Mouse (Mus musculus) ES-Bruce4 (cell line): Measurements from ENCODE around the gene Hecw2. TPM values are rescaled to one million over a fixed set of nuclear protein-coding genes. Genes with fewer than 3 reads are reported as not detected.
A peak's percentile ranks its signal among the peaks of the same experiment; 100 is the strongest.

ENCODE experiments used
- H3K27ac ChIP-seq: 2 replicates; pipeline ENCODE4 v1.5.1; 2012; ENCODE audit warnings: low read length, inconsistent platforms; ENCODE audit not compliant: insufficient read depth
- H3K27me3 ChIP-seq: 2 replicates; pipeline ENCODE4 v1.6.1; 2012; ENCODE audit warnings: mild to moderate bottlenecking, low read length, inconsistent platforms; ENCODE audit not compliant: control insufficient read depth, poor library complexity, insufficient read depth, severe bottlenecking
- H3K36me3 ChIP-seq: 2 replicates; pipeline ENCODE4 v1.6.1; 2012; ENCODE audit warnings: inconsistent platforms, mild to moderate bottlenecking, low read length, moderate library complexity; ENCODE audit not compliant: control insufficient read depth, poor library complexity, insufficient read depth, severe bottlenecking
- H3K4me1 ChIP-seq: one replicate; pipeline ENCODE4 v1.8.1; 2011; ENCODE audit warnings: low read length; ENCODE audit not compliant: control insufficient read depth, insufficient read depth
- H3K4me3 ChIP-seq: 2 replicates; pipeline ENCODE4 v1.5.1; 2011; ENCODE audit warnings: low read depth, mild to moderate bottlenecking, low read length
- H3K9ac ChIP-seq: 2 replicates; pipeline ENCODE4 v1.6.1; 2012; ENCODE audit warnings: low read depth, mild to moderate bottlenecking, inconsistent platforms; ENCODE audit not compliant: poor library complexity, severe bottlenecking
- H3K9me3 ChIP-seq: replicated peaks from 2 replicates; pipeline ENCODE4 v1.6.1; 2012; ENCODE audit warnings: mild to moderate bottlenecking, low read length, inconsistent platforms; ENCODE audit not compliant: control insufficient read depth, poor library complexity, insufficient read depth, severe bottlenecking
- CTCF ChIP-seq: IDR thresholded peaks from one replicate; pipeline ENCODE4 v1.8.1; 2011; ENCODE audit warnings: low read depth, low read length
- EP300 ChIP-seq: IDR thresholded peaks from 2 replicates; pipeline ENCODE4 v1.6.1; 2011; ENCODE audit warnings: low read depth, low read length; ENCODE audit not compliant: insufficient read depth
- POLR2A ChIP-seq: IDR thresholded peaks from one replicate; pipeline ENCODE4 v1.8.1; 2011; ENCODE audit warnings: low read length; ENCODE audit not compliant: insufficient read depth
- polyA plus RNA-seq: library from polyadenylated mRNA; stranded (reverse); fragments of >200 nt; gene quantifications from 2 replicates; pipeline ENCODE4 v1.2.4, GENCODE M21; 2011; ENCODE audit warnings: low read depth; ENCODE audit not compliant: missing spikeins, insufficient read depth, insufficient read length

The Hecw2 gene
- polyA plus RNA-seq: 9.5 and 11.2 TPM in 2 replicates

- no peak within 1 kb of the TSS for H3K27ac ChIP-seq
Observed at GRCm38 (mm10) chr1:54194954-54195305, at the start of gene Hecw2. Gene Hecw2, minus strand, starts transcription at chr1:54195168.

GRCm38 (mm10) chr1:54242722-54243121 is 47.8 kb upstream of the Hecw2 start:
- Histone ChIP-seq H3K4me3 (no peak overlapping the region), H3K36me3 (no peaks in the 10 kb centered on the region), H3K4me1 (no peaks in the 10 kb centered on the region), H3K27me3 (no peaks in the 10 kb centered on the region), H3K27ac (no peak overlapping the region), H3K9ac (no peak overlapping the region), H3K9me3 (no peaks in the 10 kb centered on the region)
- TF ChIP-seq EP300: no peak
- TF ChIP-seq POLR2A: no peak
- TF ChIP-seq CTCF: no peak

More at GRCm38 (mm10) chr1:54194954-54195305, at the start of gene Hecw2:
- H3K4me1 ChIP-seq: no peaks in the 10 kb centered on the region
- peak within 1 kb of the TSS; percentile 63 for H3K4me3 ChIP-seq
- H3K9ac ChIP-seq: peak within 1 kb of the TSS; percentile 96
- no peaks in the 10 kb centered on the region for H3K36me3 ChIP-seq
- peaks cover 9% of the 10 kb centered on the region for H3K27me3 ChIP-seq
- no peak for TF ChIP-seq POLR2A
- no peaks in the 10 kb centered on the region for H3K9me3 ChIP-seq

DNA sequence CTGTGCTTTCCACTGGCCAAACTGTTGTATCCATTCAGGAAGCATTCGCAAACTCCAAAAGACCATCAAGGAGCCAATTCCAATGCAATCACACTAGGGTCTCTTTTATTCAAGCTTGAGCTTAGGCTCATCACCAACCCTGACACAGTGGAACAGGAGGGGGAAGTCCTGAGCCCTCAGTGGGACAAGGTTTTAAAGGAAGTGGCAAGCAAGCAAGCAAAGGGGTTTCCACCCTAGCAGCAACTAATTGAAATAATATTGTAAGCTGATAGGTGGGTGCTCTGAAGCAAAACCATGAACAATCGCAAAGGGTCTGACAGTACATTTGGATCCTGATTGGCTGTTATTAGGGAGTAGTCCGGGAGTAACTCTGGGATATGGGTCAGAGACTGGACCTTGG is 25.3 kb upstream of the Hecw2 start:
- H3K9ac ChIP-seq: no peak overlapping the region

GRCm38 (mm10) chr1:54194183-54194953 is 600 bp downstream of the Hecw2 start:
- H3K9ac ChIP-seq: peak overlapping the region; percentile 96
- peaks cover 9% of the 10 kb centered on the region for H3K27me3 ChIP-seq
- no peak overlapping the region for H3K27ac ChIP-seq
- H3K4me3 ChIP-seq: peak overlapping the region; percentile 63
- TF ChIP-seq EP300 (no peak), CTCF (no peak), POLR2A (no peak)
- no peaks in the 10 kb centered on the region for H3K36me3 ChIP-seq
- no peaks in the 10 kb centered on the region for H3K4me1 ChIP-seq
- no peaks in the 10 kb centered on the region for H3K9me3 ChIP-seq

More for the DNA sequence above, 25.3 kb upstream of the Hecw2 start:
- no peaks in the 10 kb centered on the region for H3K4me1 ChIP-seq
- no peak overlapping the region for H3K27ac ChIP-seq
- no peaks in the 10 kb centered on the region for H3K27me3 ChIP-seq
- H3K36me3 ChIP-seq: no peaks in the 10 kb centered on the region
- H3K4me3 ChIP-seq: no peak overlapping the region
- TF ChIP-seq POLR2A: no peak
- no peak for TF ChIP-seq EP300
- TF ChIP-seq CTCF: no peak
- no peaks in the 10 kb centered on the region for H3K9me3 ChIP-seq

DNA sequence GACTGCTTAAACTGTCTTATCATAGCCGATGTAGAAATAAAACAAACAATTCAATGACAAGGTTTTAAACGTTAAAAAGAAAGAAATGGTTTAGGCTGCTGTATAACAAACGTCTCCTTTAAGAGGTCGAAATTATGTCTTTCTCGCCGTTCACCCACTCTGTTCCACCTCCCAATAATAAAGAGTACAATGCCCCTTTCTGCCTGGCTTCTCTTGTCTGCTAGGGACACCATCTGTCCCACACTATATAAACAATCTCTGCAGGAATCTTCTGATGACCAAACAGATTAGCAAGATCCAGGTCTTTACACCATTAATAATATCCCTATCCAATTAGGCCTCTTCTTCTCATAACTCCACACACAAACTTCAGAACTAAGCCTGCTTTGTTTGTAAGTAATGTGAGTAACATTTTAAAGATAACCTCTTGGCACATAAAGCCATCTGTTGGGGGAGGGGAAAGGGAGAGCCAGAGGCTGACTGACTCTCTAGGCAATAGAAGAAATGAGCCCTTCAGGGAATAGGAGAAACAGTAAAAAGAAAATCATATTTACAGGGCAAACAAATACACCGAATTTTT is 1.7 kb downstream of the Hecw2 start:
- Histone ChIP-seq H3K9me3 (no peaks in the 10 kb centered on the region), H3K27me3 (peaks cover 9% of the 10 kb centered on the region), H3K9ac (no peak overlapping the region), H3K4me3 (no peak overlapping the region), H3K27ac (no peak overlapping the region), H3K36me3 (no peaks in the 10 kb centered on the region), H3K4me1 (no peaks in the 10 kb centered on the region)
- no peak for TF ChIP-seq CTCF
- TF ChIP-seq EP300: no peak
- no peak for TF ChIP-seq POLR2A

DNA sequence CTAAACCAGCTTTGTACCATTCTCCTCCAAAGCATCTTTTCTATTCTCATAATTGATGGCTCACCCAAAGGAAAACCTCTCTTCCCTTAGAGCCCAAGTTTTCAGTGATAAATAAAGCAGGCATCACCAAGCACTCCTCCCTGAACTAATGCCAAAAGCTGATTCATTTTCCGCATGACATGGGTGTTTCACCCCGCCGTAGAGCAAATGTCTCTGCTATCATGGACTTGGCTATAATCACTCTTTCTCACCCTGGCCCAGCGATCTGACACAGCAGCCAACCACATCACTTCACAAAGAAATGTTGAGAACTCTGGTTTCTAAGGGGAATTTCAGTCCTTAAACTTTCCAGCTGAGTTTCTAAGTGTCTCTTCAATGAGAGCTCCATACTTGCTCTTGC is 7.4 kb downstream of the Hecw2 start:
- TF ChIP-seq CTCF: no peak
- TF ChIP-seq EP300: no peak
- TF ChIP-seq POLR2A: no peak
- no peaks in the 10 kb centered on the region for H3K36me3 ChIP-seq
- no peak overlapping the region for H3K9ac ChIP-seq
- H3K4me3 ChIP-seq: no peak overlapping the region
- no peaks in the 10 kb centered on the region for H3K9me3 ChIP-seq
- no peaks in the 10 kb centered on the region for H3K4me1 ChIP-seq
- no peak overlapping the region for H3K27ac ChIP-seq
- H3K27me3 ChIP-seq: no peaks in the 10 kb centered on the region
